Mouse (Mus musculus): ENCODE measurements around the gene Fgf4. TPM values are rescaled to one million over a fixed set of nuclear protein-coding genes. Genes with fewer than 3 reads are reported as not detected.
"Not testable (repeated sequence)": the region's sequence is repeated elsewhere in the genome, so short reads cannot be mapped to it uniquely, and the experiment has no call there.

Fgf4 gene
- total RNA-seq, 2 experiments from 2014 or later = not detected

GRCm38 (mm10) chr7:144864160-144864670 lies 17.0 kb downstream of the Fgf4 start:
- ATAC-seq (replicated peaks; ENCODE audit: poor library complexity, severe bottlenecking) = no peak

- no peak for ATAC-seq (replicated peaks; ENCODE audit: poor library complexity, severe bottlenecking)
These were observed 20.0 kb downstream of the Fgf4 start for GRCm38 (mm10) chr7:144867161-144867560.

- ATAC-seq (replicated peaks; ENCODE audit: poor library complexity, severe bottlenecking) = no peak
These were observed 20.4 kb downstream of the Fgf4 start for GRCm38 (mm10) chr7:144867602-144868001.

GRCm38 (mm10) chr7:144872420-144872819 lies 25.3 kb downstream of the Fgf4 start:
- ATAC-seq (replicated peaks; ENCODE audit: poor library complexity, severe bottlenecking) = no peak

GRCm38 (mm10) chr7:144873160-144873559 lies 26.0 kb downstream of the Fgf4 start:
- no peak for ATAC-seq (replicated peaks; ENCODE audit: poor library complexity, severe bottlenecking)

GRCm38 (mm10) chr7:144874226-144874625 lies 27.1 kb downstream of the Fgf4 start:
- ATAC-seq (replicated peaks; ENCODE audit: poor library complexity, severe bottlenecking) = no peak

GRCm38 (mm10) chr7:144878401-144878800 lies 31.2 kb downstream of the Fgf4 start:
- ATAC-seq (replicated peaks; ENCODE audit: poor library complexity, severe bottlenecking) = no peak

GRCm38 (mm10) chr7:144883106-144883505 lies 35.9 kb downstream of the Fgf4 start:
- no peak for ATAC-seq (replicated peaks; ENCODE audit: poor library complexity, severe bottlenecking)

- no peak; the same call in 1 of the 2 replicates for ATAC-seq (replicated peaks; ENCODE audit: poor library complexity, severe bottlenecking)
These were observed 40.5 kb downstream of the Fgf4 start for GRCm38 (mm10) chr7:144887672-144888071.

- ATAC-seq (replicated peaks; ENCODE audit: poor library complexity, severe bottlenecking) = no peak
These were observed 41.6 kb downstream of the Fgf4 start for GRCm38 (mm10) chr7:144888564-144889299.

GRCm38 (mm10) chr7:144890661-144891060 lies 43.5 kb downstream of the Fgf4 start:
- not testable (repeated sequence) for ATAC-seq (replicated peaks; ENCODE audit: poor library complexity, severe bottlenecking)

GRCm38 (mm10) chr7:144891863-144892262 lies 44.7 kb downstream of the Fgf4 start:
- no peak for ATAC-seq (replicated peaks; ENCODE audit: poor library complexity, severe bottlenecking)

- ATAC-seq (replicated peaks; ENCODE audit: poor library complexity, severe bottlenecking) = no peak
These were observed 45.2 kb downstream of the Fgf4 start for GRCm38 (mm10) chr7:144892322-144892721.

GRCm38 (mm10) chr7:144894191-144894590 lies 47.0 kb downstream of the Fgf4 start:
- ATAC-seq (replicated peaks; ENCODE audit: poor library complexity, severe bottlenecking) = no peak

GRCm38 (mm10) chr7:144894706-144895105 lies 47.5 kb downstream of the Fgf4 start:
- ATAC-seq (replicated peaks; ENCODE audit: poor library complexity, severe bottlenecking) = no peak

- ATAC-seq (replicated peaks; ENCODE audit: poor library complexity, severe bottlenecking) = peak; percentile 73
These were observed 48.3 kb downstream of the Fgf4 start for GRCm38 (mm10) chr7:144895305-144896111.

- ATAC-seq (replicated peaks; ENCODE audit: poor library complexity, severe bottlenecking) = peak; percentile 47
These were observed 49.4 kb downstream of the Fgf4 start, which contains the start of gene Fgf15 for GRCm38 (mm10) chr7:144896294-144897218. Gene Fgf15, plus strand, starts transcription at chr7:144896531.

GRCm38 (mm10) chr7:144898506-144898905 lies 51.3 kb downstream of the Fgf4 start:
- no peak for ATAC-seq (replicated peaks; ENCODE audit: poor library complexity, severe bottlenecking)

GRCm38 (mm10) chr7:144905514-144905913 lies 58.3 kb downstream of the Fgf4 start:
- ATAC-seq (replicated peaks; ENCODE audit: poor library complexity, severe bottlenecking) = not testable (repeated sequence)
